Mouse (Mus musculus): Measurements from ENCODE around the gene Hdac7. TPM values are rescaled to one million over a fixed set of nuclear protein-coding genes. Genes with fewer than 3 reads are reported as not detected.

The Hdac7 gene
- total RNA-seq, 1 experiment from 2014 or later: 34.7 TPM

Other genes with a start within 250 kb of the Hdac7 start
- 18.3 and 22.7 TPM in 2 replicates for gene Rpap3, start 138.7 kb downstream of the Hdac7 start, total RNA-seq (2017)
- gene Endou, start 113.2 kb downstream of the Hdac7 start, total RNA-seq (2017): 2.9 and 3.7 TPM in 2 replicates
- 2.6 and 4.3 TPM in 2 replicates for gene Rapgef3, start 76.5 kb downstream of the Hdac7 start, total RNA-seq (2017)
- 20.8 and 23.7 TPM in 2 replicates for gene Slc48a1, start 66.0 kb downstream of the Hdac7 start, total RNA-seq (2017)
- 0.23 TPM in 1 of 2 replicates, not detected in the other for gene Vdr, start 66.1 kb upstream of the Hdac7 start, total RNA-seq (2017)
- gene Tmem106c, start 119.7 kb upstream of the Hdac7 start, total RNA-seq (2017): 11.8 and 12.2 TPM in 2 replicates
- not detected in 2 replicates for gene Col2a1, start 160.2 kb upstream of the Hdac7 start, total RNA-seq (2017)
- gene Pfkm, start 248.1 kb upstream of the Hdac7 start, total RNA-seq (2017): 2.2 and 2.6 TPM in 2 replicates
- gene Senp1, start 249.2 kb upstream of the Hdac7 start, total RNA-seq (2017): 57.2 and 67.4 TPM in 2 replicates

Measured in neutrophil, adult 5-6 weeks (primary cell).